ENCODE assay signal across 8 mouse cellular contexts in genomic region chr15:81042276-81042931, GRCm38 (mm10).
DNase-seq lines count a peak whose midpoint lies in the region; ATAC-seq and TF ChIP-seq lines count a peak whose summit lies in the region.

No protein-coding gene starts in this region.

- TF ChIP-seq CTCF in spleen, adult 2 months (IDR thresholded peaks at IDR 0.05; ENCODE audit: extremely low read depth, insufficient read depth, insufficient read length, insufficient replicate concordance) = peak; percentile 42; the same call in 1 of the 2 replicates

- H3K4me2 ChIP-seq in embryonic facial prominence, embryonic 13.5 days = no peak overlapping the region
- H3K4me2 ChIP-seq in midbrain, embryonic 15.5 days = no peak overlapping the region

- H3K36me3 ChIP-seq in embryonic facial prominence, embryonic 13.5 days = peaks cover 13% of the 10 kb centered on the region
- H3K36me3 ChIP-seq in spleen, adult 2 months (ENCODE audit: control insufficient read depth, insufficient read depth, low read length) = peaks cover 6% of the 10 kb centered on the region; the same call in 1 of the 2 replicates
- no peaks in the 10 kb centered on the region for H3K36me3 ChIP-seq in midbrain, embryonic 15.5 days (replicated peaks)

- H3K4me3 ChIP-seq in embryonic facial prominence, embryonic 13.5 days = no peak overlapping the region
- H3K4me3 ChIP-seq in spleen, adult 2 months (ENCODE audit: extremely low read depth, insufficient read depth, insufficient read length) = peak overlapping the region; percentile 4; the same call in 1 of the 2 replicates
- no peak overlapping the region for H3K4me3 ChIP-seq in midbrain, embryonic 15.5 days

- no peaks in the 10 kb centered on the region for H3K9me3 ChIP-seq in embryonic facial prominence, embryonic 13.5 days
- H3K9me3 ChIP-seq in midbrain, embryonic 15.5 days = no peaks in the 10 kb centered on the region

- peak overlapping the region; percentile 33; the same call in 1 of the 2 replicates for H3K27ac ChIP-seq in embryonic facial prominence, embryonic 13.5 days
- 0 out of 2 replicates have a peak overlapping the region, but pooled peaks have one; percentile 19 for H3K27ac ChIP-seq in spleen, adult 2 months (ENCODE audit: insufficient read depth, low read length)
- H3K27ac ChIP-seq in midbrain, embryonic 15.5 days = no peak overlapping the region

- TF ChIP-seq POLR2A in spleen, adult 2 months (IDR thresholded peaks at IDR 0.05; ENCODE audit: low read depth, low read length) = no peak

- peaks cover 12% of the 10 kb centered on the region for H3K4me1 ChIP-seq in embryonic facial prominence, embryonic 13.5 days
- peaks cover 22% of the 10 kb centered on the region; the same call in 1 of the 2 replicates for H3K4me1 ChIP-seq in spleen, adult 2 months (ENCODE audit: control insufficient read depth, insufficient read depth, insufficient read length)
- H3K4me1 ChIP-seq in midbrain, embryonic 15.5 days = no peaks in the 10 kb centered on the region

- no peaks in the 10 kb centered on the region for H3K27me3 ChIP-seq in embryonic facial prominence, embryonic 13.5 days
- H3K27me3 ChIP-seq in spleen, adult 2 months (ENCODE audit: control insufficient read depth, insufficient read depth, low read length) = no peaks in the 10 kb centered on the region
- no peaks in the 10 kb centered on the region for H3K27me3 ChIP-seq in midbrain, embryonic 15.5 days (replicated peaks)

- H3K9ac ChIP-seq in embryonic facial prominence, embryonic 13.5 days = no peak overlapping the region
- no peak overlapping the region for H3K9ac ChIP-seq in midbrain, embryonic 15.5 days

- WGBS in embryonic facial prominence, embryonic 13.5 days = 59% methylated on average over 13 of the region's 13 CpGs
- WGBS in spleen, adult 2 months = 46% methylated on average over 13 of the region's 13 CpGs
- WGBS in midbrain, embryonic 15.5 days = 55% methylated on average over 13 of the region's 13 CpGs

- peak; percentile 70 for DNase-seq in gastrocnemius, adult 18-20 months (ENCODE audit: low spot score)
- no peak for DNase-seq in gastrocnemius, postnatal 25 days
- peak; percentile 64 to 78 for DNase-seq in CD8-positive naive resting alpha-beta T cell, adult 2 months (ENCODE audit: low read depth in 2 of 2, low spot score in 2 of 2)
- DNase-seq in kidney, postnatal 36 days = peak; percentile 40 to 76
- peak; percentile 25 to 40 for DNase-seq in spleen, adult 2 months (ENCODE audit: low read depth in 1 of 2, low spot score in 2 of 2)
- no peak for DNase-seq in layer of hippocampus, adult 11-12 months (ENCODE audit: low spot score)

- no peak for ATAC-seq in embryonic facial prominence, embryonic 13.5 days (ENCODE audit: insufficient number of reproducible peaks, insufficient read depth, low FRiP score, low TSS enrichment, low read depth)
- ATAC-seq in midbrain, embryonic 15.5 days (replicated peaks) = no peak

Comparison
In these comparisons a context has a peak if more than half of its experiments do, and no peak if none do; other contexts are left out.
1. DNase-seq: peak in gastrocnemius, adult 18-20 months (single experiment), CD8-positive naive resting alpha-beta T cell, adult 2 months (2 of 2), kidney, postnatal 36 days (2 of 2) and spleen, adult 2 months (2 of 2); none in gastrocnemius, postnatal 25 days (single experiment) and layer of hippocampus, adult 11-12 months (single experiment).